Mouse (Mus musculus) naive thymus-derived CD4-positive, alpha-beta T cell, adult 2 months (primary cell): ENCODE data around the gene Rnasek.

ENCODE experiments used
- DNase-seq: peaks from one replicate; pipeline ENCODE4 v3.0.0-alpha.2; 2011; ENCODE audit warnings: low read depth

Rnasek gene

DNA sequence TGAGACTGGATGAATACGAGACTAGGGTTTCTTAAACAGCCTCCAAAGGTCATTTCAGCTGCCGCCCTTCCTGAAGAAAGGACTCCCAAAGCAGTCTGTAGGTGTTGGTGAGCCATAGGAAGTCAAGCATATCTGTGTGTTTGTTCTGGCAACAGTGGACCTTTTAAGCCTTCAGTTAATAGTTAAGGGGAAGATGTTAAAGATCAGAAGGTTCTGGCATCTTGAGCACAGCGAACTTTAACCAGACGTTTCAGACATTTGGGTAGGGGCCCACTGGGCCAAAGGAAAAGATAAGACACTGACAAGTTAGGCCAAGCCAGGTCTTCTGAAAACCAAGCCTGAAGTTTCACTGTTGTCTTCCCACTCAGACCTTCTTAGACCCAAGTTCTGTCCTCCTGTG lies 21.6 kb downstream of the Rnasek start:
- DNase-seq: no peak

DNA sequence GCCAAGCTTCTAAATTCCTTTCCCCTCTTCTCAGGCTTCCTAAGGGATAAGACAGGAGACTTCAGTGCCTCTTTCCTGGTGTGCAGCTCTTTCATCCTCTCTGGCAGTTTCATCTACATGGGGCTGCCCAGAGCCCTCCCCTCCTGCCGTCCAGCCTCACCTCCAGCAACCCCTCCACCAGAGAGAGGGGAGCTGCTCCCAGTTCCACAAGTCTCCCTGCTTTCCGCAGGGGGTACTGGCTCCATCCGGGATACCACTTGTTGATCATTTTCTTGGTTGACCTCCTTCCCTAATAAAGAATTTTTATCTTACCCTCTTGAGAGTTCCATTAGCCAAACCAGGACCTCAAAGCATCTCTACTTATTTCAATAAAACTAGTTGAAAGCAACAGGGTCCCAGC lies 23.5 kb downstream of the Rnasek start:
- no peak for DNase-seq

DNA sequence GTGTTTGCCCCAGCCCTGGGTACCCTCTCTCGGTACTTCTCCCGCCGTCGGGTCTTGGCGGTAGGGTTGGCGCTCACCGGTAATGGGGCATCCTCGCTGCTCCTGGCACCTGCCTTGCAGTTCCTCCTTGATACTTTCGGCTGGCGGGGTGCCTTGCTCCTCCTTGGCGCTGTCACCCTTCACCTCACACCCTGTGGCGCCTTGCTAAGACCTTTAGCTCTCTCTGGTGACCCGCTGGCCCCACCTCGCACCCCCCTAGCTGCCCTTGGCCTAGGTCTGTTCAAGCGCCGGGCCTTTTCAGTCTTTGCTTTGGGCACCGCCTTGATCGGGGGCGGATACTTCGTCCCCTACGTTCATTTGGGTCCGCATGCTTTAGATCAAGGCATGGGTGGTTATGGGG lies 24.3 kb downstream of the Rnasek start:
- DNase-seq: no peak

DNA sequence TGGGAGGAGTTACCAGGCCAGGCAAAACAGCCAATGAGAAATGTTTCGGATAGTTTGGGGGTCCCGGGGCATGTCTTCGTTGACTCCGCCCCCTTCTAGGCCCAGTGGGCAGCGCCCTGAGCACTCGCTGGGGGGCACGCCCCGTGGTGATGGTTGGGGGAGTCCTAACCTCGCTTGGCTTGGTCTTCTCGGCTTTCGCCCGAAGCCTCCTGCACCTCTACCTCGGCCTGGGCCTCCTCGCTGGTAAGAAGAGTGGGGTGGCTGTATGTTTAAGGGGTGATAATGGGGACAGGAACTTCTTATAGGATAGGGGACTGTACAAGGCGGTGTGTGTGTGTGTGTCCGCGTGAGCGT lies 24.8 kb downstream of the Rnasek start:
- DNase-seq: no peak

DNA sequence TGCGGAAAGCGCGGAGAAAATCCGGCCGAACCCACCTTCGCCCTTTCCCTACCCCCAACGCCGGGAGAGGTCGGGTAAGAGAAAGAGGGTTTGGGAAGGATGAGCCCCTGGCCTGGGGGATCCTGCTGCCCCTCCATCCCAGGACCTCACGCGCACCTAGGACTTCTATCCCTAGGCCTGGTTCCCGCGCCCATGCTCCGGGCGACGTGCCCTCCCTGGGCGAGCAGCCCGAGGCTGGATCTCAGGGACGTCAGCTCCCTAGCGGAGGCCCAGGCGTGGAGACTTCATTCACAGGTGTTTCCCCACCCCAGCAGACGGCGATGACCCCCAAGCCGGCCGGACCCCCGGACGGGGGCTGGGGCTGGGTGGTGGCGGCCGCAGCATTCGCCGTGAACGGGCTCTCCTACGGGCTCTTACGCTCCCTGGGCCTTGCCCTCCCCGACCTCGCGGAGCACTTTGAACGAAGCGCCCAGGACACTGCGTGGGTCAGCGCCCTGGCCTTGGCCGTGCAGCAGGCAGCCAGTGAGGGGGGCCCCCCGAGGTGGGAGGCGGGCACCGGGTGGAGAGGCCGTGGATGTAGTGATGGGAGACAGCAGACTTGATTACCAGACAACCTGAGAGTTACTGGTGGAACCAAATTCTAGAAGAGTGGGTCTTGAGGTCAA lies 25.3 kb downstream of the Rnasek start:
- no peak for DNase-seq

DNA sequence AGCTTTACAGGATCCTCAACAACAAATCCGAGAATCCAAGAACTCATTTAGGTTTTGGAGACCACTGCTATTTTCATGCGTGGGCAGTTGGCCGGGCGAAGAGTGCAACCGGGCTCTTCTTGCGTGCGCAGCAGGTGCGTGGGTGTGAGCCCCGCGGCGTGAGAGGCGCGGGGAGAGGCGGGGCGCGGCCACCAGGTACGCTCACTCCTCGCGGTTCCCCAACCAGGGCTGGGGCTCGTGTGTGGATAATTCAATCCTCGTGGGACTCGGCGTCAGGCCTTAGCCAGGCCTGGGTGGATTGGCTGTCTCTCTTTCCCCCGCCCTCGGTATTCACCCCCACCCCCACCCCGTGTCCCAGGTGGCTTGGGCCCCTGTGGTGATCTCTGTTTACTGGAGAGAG lies 25.9 kb downstream of the Rnasek start:
- DNase-seq: no peak

DNA sequence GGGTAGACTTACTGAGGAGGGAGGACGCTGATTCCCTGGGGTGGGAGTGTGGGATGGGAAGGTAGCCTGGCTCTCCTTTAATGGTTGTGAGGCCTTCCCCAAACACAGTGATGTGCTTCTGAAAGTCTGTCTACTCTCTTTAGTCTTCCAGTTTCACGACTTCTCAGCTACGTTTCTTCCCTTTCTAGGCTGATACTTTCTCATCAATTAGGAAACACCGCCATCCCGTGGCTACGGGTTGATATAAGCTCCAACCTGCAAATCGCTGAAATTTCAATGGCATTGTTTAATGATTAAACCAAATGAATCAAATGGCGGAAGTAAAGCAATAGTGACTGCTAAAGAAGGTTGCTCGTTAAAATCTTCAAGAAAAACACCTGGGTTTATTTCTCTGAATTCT lies 26.7 kb downstream of the Rnasek start:
- peak; percentile 76 for DNase-seq

DNA sequence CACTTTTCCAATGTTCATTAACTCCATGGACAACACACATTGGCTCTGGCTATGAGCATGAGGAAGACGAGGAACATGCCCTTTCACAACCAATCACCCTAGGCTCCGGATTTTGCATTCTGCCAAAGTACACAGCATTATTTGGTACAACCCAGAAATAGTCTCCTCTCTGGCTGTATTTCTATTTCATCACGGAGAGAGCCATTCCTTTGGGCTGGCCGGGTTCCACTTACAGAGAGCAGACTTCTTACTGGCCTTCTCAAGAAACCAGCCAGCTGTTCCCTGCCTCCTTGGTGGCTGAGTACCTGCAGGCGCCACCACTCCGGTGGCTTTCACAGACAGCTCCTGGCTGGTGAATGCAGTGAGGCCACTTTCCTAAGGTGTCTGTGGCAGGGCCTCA lies 27.2 kb downstream of the Rnasek start, which contains the start of gene Slc16a11:
Gene Slc16a11, plus strand, starts transcription at position 330 of the 400 bp plus-strand sequence.
- DNase-seq: no peak

DNA sequence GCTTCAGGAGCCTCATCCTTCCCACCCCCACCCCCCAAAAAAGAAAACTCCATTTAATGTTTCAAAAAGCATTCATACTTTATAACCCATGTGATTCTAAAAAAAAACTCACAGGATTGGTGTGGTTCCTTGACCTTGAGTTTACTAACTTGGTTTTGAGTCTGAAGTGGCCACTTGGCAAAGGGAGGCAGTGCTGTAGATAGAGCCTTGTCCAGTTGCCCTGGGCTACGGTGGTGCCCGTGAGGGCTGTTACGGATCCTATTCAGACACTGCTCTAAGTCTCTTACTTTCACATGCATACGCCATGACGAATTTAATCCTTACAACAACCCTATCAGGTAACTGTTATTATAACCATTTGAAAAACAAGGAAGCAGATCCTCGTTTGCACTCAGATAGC lies 27.7 kb downstream of the Rnasek start:
- DNase-seq: no peak

DNA sequence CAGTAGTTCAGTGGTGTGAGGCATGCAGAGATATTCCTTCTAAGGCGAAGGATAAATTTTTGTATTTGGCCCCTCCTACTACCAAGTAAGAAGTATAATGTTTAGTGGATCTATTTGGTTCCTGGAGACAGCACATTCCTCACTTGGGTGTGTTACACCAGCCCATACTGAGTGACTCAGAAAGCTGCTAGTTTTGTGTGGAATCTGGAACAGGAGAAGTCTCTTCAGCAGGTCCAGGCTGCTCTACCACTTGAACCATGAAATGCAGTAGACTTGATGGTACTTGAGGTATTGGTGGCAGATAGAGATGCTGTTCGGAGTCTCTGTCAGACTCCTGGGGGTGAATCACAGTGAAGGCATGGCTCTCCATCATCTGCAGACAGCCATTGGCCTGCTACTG lies 29.0 kb downstream of the Rnasek start:
- DNase-seq: no peak

DNA sequence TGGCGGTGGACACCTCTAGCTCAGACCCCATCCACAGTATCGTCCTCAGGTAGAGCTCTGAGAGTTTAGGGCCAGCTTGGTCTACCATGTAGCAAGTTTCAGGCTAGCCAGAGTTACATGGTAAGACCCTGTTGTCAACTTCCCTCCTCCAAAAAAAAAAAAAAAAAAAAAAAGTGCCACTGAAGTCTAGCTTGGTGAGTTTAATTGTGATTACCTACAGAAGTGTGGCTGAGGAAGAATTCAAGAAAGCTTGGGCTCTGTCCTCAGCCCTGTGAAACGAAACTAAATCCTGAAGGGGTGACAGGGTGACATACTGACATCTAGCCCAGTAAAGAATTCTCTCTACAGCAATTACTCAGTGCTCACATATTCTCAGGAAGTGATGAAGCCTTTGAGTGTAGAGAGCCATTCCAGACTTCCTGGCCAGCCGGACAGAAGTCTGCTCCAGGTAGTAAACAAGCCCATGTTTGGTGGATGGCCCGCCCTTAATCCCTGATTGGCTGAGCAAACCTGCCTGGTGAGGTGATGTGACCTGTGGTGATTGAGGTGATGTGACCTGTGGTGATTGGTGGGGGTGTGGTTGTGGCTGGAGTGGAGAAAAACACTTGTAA lies 30.8 kb downstream of the Rnasek start:
- no peak for DNase-seq

DNA sequence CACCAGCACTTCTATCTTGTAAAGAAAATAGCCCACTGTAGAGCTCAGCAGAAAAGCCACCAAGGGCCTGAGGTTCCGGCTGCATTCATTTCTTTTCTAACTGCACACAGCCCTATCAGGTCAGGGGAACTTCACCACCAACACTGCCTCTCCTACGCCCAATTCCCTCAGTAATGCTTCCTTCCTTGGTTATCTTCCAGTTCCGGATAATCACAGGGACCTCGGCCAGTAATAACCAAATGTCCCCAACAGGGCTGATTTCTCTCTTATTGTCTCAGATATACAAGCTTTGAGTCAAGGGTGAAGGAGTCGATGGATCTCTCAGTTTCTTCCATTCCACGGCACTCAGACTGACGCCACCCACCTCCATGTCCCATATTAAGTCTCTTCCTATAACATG lies 32.4 kb downstream of the Rnasek start:
- no peak for DNase-seq

DNA sequence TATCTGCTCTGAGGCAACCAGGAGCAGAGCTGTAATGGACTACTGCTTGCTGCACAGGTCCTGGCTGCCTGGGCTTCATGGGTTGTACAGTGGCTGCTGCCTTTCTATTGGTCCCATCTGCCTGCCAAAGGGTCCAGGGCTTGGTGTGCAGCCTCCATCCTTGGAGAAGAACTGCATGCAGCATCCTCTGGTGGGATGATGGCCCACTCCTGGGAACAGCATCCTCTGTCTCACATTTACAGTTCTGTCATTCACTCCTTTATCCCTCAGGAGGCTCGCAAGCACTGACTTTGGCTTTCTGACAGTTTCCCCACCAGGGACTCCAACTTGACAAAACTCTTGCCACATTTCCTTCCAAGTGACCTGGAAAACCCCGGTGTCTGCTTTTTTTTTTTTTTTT lies 32.8 kb downstream of the Rnasek start:
- no peak for DNase-seq

DNA sequence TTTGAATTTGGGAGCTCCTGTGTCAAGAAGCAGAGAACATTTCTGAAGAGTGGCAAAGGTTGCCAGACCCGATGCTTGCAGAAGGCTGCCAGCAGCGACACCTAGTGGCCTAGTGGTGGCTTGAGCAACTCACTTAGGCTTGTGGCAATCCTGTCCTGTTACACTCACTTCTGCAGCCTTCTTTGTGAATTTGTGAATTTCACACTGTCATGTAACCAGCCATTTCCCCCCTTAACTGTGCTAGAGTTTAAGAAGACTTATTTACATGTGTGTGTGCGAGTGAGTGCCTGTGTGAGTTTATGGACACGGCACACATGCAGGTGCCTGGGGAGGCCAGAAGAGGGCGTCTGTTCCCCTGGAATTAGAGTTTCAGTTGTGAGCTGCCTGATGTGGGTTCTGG lies 38.0 kb downstream of the Rnasek start:
- peak; percentile 86 for DNase-seq

DNA sequence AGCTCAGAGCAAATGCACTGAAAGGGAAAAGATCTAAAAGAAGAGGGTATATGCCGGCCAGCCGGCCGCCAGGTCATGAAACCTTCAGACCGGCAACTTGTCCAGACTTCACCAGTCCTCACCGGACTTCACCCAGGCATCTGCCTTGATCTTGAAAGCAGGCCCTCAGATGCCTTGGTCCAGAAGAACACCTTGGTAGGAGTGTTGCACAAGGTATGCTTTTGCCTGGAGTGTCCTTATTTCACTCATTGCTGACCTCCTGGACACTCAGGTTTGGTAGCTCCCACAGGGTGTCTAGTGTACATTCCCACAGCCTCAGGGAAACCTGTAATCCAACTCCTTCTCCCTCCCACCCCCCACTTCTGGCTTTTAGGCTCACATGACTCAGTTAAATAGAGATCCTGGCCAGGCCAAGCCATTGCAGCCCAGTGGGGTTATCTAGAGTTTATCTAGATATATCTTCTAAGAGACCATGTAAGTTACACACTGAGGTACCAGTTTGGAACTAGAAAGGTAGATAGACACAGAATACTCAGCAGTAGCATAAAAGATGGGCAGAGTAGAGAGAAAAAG lies 39.5 kb downstream of the Rnasek start:
- DNase-seq: no peak

DNA sequence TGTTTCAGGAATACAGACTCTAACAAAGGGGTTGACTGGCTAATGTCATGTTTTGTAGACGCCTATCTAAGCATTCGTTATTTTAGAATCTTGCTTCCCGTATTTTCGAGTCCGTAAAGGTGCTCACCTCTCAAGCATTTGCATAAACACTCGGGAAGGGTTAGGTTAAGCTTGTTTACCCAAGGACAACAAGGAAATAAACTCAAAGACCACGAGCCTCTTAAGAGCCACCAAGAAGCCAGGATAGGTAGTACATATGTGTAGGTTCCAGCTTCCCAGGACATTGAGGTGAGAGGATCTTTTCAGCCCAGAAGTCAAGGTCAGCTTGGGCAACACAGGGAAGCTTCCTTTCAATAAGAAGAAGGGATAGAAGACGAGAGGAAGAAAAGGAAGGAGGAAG lies 40.5 kb downstream of the Rnasek start:
- no peak for DNase-seq

DNA sequence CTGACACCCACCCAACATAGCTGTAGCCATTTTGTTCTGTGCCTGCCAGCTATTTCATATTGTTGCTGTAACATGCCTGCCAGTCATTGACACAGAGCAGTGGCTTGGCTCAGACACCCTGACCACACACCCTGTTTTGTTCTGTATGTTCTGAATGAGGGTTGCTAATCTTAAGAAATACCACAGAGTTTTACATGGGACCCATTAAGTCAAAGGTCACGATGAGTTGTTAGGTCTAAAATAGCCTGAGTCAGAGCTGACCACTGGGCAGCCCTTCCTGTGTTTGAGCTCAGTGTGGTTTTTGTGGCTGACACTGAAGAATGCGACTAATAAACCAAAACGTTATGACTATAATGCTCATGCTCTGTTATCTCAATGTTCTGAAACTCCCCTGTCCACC lies 41.3 kb downstream of the Rnasek start:
- no peak for DNase-seq

DNA sequence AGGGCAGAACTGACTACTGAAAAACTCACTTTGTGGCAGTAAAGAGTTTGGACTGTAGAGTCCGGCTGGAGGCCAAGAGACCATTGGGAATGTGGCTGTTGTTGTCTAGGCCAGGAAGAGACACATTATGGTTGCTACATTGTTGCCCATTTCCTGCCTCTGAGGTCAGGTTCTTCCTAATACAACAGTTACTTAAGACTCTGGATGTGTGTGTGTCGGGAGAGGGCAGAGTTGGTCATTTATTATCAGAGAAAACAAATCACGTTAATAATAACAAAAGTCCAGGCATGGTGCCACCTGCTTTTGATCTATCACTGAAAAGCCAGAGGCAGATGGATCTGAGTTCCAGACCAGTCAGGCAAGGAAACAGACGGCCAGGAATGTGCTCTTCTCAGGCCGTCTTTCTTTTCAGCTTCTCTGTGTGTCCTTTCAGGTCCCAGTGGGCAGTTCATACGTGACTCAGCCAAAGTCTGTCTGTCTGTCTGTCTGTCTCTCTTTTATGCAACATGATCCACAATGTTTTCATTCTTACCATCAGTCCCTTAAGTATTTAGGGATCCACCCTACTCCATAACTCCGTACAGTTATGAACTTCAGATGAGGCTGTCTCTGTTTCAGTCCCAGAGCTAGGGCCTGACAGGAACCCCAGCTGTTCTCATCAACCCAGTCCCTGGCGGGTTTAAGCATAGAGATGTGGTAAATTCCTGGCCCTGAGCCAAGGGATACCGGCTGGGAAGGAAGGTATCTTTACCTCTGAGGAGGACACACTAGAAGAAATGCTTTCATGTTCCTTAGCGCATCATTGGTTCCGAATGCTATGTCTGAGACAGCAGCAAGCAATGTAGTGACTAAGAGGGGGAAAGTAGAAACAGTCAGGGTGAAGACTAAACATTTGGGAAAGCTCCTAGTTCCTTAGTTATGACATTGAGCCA lies 46.0 kb downstream of the Rnasek start:
- no peak for DNase-seq

DNA sequence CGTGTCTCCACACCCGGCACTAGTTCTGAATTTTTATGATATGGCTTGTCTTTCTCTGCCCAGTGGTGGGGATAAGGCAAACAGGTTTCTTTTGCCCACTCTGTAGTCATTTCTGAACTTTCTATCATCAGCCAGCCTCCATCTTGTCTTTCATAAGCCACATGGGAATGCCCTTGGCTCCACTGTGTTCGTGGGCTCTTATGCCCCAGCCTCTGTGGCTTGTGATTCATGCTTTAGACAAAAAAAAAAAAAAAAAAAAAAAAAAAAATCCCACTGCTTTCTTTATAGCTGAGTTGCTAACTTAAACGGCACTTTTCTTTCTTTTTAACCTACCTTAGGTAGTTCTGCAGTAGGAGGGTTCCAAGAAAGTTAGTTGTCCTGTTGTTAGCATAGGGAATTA lies 47.5 kb downstream of the Rnasek start:
- no peak for DNase-seq

DNA sequence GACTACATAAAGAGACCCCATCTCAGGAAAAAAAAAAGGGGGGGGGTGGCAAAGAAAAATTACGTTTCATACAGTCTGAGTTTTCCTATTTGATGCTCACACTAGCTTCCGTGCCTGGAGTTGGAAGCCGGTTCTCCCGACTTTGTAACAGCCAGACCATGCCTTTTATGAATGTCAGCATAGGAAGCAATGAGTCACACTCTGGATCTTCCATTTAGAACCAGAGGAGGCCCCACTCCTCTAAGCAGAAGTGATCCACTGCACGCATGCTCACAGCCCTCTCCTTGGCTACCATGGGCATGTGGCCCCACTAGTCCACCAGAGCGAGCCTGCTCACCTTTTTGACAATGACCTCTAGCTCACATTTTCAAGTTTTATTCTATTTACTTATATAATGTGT lies 48.5 kb downstream of the Rnasek start:
- DNase-seq: no peak

DNA sequence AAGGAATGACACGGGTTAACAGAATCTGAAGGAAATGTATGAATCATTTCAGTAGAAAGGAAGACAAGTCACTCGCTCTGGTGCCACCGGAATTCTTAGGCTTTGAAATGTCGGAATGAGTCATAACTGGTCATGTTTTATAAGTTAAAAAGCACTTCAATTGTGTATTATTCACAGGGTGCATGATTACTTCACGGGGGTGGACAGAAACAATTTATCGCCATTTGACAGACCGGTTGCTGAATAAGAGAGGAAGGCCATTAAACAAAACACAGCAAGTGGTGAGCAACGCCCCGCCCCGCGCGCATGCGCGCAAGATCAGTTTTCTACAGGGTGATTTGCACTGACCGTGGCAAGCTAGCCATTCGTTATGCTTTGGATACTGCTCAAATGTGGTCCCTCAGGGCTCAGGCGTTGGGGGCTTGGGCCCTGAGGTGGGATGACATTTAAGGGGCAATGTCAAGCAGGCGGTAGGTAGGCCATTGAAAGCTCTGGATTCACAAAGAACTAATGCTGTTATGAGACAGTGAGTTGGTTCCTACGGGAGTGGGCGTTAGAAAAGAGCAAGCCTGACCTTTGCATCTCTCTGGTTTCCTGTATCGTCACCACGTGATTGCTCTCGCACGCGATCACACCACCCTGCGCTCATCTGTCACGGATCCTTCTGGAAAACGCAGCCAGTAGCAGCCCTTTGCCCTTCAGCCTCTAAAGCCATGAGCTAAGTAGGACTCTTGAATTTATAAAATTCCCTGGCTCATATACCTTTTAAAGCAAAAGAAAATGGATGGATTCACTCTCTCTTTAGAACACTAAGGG lies 50.1 kb downstream of the Rnasek start:
- DNase-seq: no peak
